Mouse (Mus musculus) embryonic facial prominence, embryonic 11.5 days (tissue): ENCODE results near the gene Ccdc97. TPM values are rescaled to one million over a fixed set of nuclear protein-coding genes. Genes with fewer than 3 reads are reported as not detected.

Source experiments
- ATAC-seq: fragments of 200-750 bp; cut with Nextera tagmentation; replicated peaks from 2 replicates; pipeline ENCODE4 v1.8.0; 2017; ENCODE audit warnings: low read depth; ENCODE audit not compliant: insufficient number of reproducible peaks, low FRiP score, low TSS enrichment
- DNase-seq: peaks from one replicate; pipeline ENCODE4 v3.0.0-alpha.2; 2015; ENCODE audit warnings: low spot score
- H3K27ac ChIP-seq: fragments of 300-500 bp; sonication (generic); replicated peaks from 2 replicates; pipeline ENCODE4 v1.5.1; 2014; ENCODE audit warnings: mild to moderate bottlenecking, low read depth, low read length, control low read depth
- H3K27me3 ChIP-seq: fragments of 300-500 bp; sonication (generic); 2 replicates; pipeline ENCODE4 v1.6.1; 2014; ENCODE audit warnings: mild to moderate bottlenecking, low read length, moderate library complexity, mixed read lengths; ENCODE audit not compliant: control insufficient read depth, insufficient read depth
- H3K36me3 ChIP-seq: fragments of 300-500 bp; sonication (generic); replicated peaks from 2 replicates; pipeline ENCODE4 v1.6.1; 2014; ENCODE audit warnings: low read depth, mild to moderate bottlenecking, low read length, moderate library complexity, mixed read lengths; ENCODE audit not compliant: control insufficient read depth, insufficient read depth
- H3K4me1 ChIP-seq: fragments of 300-500 bp; sonication (generic); 2 replicates; pipeline ENCODE4 v1.6.1; 2014; ENCODE audit warnings: low read length, mixed read lengths; ENCODE audit not compliant: control insufficient read depth, insufficient read depth
- H3K4me2 ChIP-seq: fragments of 300-500 bp; sonication (generic); 2 replicates; pipeline ENCODE4 v1.6.1; 2014; ENCODE audit warnings: low read depth, mild to moderate bottlenecking, control low read depth, low read length, moderate library complexity
- H3K4me3 ChIP-seq: fragments of 300-500 bp; sonication (generic); 2 replicates; pipeline ENCODE4 v1.5.1; 2014; ENCODE audit warnings: low read depth, low read length, control low read depth
- H3K9ac ChIP-seq: fragments of 300-500 bp; sonication (generic); replicated peaks from 2 replicates; pipeline ENCODE4 v1.6.1; 2014; ENCODE audit warnings: mild to moderate bottlenecking, control low read depth, low read length
- H3K9me3 ChIP-seq: fragments of 300-500 bp; sonication (generic); replicated peaks from 2 replicates; pipeline ENCODE4 v1.6.1; 2016; ENCODE audit warnings: mild to moderate bottlenecking, low read length, inconsistent platforms, mixed read lengths; ENCODE audit not compliant: control insufficient read depth
- WGBS: fragments of 180-500 bp; shearing (Covaris S2); extraction: QIAGEN DNeasy Blood & Tissue Kit; methylation state at CpG from one replicate; pipeline ENCODE4 v1.1.7; 2014; 5-methylcytosine and 5-hydroxymethylcytosine counted together
- polyA plus RNA-seq: library from polyadenylated mRNA; unstranded; fragments of >200 nt; fragmentation: Nextera tagmentation; extraction: Ambion mirVana; gene quantifications from 2 replicates; pipeline ENCODE4 v1.2.1, GENCODE M21; 2014

The Ccdc97 gene
- polyA plus RNA-seq, 1 experiment from 2014 or later: 23.2 TPM

DNA sequence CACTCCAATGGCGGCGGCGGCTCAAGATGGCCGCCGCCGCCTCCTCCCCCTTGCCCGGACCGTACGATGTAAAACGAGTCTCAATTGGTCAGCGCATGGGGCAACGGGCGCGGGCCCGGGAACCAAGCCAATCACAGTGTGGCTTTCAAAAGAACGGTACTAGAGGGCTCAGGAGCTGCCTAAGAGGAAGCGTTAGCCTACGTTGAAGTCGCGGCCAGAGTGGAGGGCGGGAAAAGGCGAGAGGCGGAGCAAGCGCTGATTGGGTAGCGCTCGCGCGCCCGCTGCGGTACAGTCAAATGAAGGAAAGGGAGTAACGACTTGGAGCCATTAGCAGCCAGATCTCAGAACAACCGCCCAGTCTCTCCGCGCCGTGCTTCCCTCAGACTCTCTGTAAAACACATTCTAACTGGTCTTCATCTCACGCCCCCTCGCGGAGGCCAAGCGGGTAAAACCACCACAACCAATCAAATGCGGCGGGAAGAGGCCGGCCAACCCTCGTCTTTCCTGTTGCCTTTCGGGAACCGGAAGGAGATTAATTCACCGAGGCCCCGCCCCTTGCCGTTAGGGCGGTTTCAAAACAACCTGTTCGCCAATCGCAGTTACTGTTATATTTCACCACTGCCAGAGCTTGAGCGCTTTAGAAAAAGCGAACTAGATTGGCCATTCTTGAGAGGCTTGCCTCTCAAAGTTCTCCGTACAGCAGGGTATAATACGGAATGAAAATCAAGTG, 36.0 kb upstream of the Ccdc97 start, which contains the start of gene Hnrnpul1:
Hnrnpul1 (minus strand) TSS at position 20 of the 730 bp plus-strand sequence.
- peaks cover 5% of the 10 kb centered on the region for H3K36me3 ChIP-seq
- no peaks in the 10 kb centered on the region for H3K4me1 ChIP-seq
- H3K4me2 ChIP-seq: peak within 1 kb of the TSS; percentile 80
- H3K9me3 ChIP-seq: no peaks in the 10 kb centered on the region
- H3K27me3 ChIP-seq: no peaks in the 10 kb centered on the region
- peak within 1 kb of the TSS; percentile 95 for H3K27ac ChIP-seq
- ATAC-seq: peak; percentile 94
- H3K4me3 ChIP-seq: peak within 1 kb of the TSS; percentile 98
- peak within 1 kb of the TSS; percentile 98 for H3K9ac ChIP-seq
- WGBS: under 1% methylated on average over 55 of the region's 55 CpGs
- DNase-seq: peak; percentile 99

DNA sequence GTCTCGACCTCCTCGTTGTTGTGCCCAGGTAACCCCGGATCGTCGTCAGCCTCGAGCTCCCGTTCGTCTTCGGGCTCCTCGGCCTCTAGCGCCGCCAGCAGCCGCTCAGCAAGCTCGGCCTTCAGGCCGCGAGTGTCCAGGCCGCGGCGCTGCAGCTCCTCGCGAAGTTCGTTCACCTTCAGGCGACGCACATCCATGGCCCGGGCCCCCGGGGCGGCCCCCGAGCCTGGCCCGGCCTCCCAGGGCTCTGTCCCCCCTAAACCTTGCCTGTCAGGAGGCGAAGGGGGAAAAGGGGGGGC, 35.5 kb upstream of the Ccdc97 start:
- Histone ChIP-seq H3K27me3 (no peaks in the 10 kb centered on the region), H3K4me2 (peak overlapping the region; percentile 80; the same call in 1 of the 2 replicates), H3K4me3 (peak overlapping the region; percentile 98), H3K27ac (peak overlapping the region; percentile 95), H3K36me3 (peaks cover 7% of the 10 kb centered on the region), H3K4me1 (no peaks in the 10 kb centered on the region), H3K9me3 (no peaks in the 10 kb centered on the region), H3K9ac (peak overlapping the region; percentile 98)
- ATAC-seq (no peak; the same call in 1 of the 2 replicates), DNase-seq (no peak)
- under 1% methylated on average over 26 of the region's 30 CpGs for WGBS

DNA sequence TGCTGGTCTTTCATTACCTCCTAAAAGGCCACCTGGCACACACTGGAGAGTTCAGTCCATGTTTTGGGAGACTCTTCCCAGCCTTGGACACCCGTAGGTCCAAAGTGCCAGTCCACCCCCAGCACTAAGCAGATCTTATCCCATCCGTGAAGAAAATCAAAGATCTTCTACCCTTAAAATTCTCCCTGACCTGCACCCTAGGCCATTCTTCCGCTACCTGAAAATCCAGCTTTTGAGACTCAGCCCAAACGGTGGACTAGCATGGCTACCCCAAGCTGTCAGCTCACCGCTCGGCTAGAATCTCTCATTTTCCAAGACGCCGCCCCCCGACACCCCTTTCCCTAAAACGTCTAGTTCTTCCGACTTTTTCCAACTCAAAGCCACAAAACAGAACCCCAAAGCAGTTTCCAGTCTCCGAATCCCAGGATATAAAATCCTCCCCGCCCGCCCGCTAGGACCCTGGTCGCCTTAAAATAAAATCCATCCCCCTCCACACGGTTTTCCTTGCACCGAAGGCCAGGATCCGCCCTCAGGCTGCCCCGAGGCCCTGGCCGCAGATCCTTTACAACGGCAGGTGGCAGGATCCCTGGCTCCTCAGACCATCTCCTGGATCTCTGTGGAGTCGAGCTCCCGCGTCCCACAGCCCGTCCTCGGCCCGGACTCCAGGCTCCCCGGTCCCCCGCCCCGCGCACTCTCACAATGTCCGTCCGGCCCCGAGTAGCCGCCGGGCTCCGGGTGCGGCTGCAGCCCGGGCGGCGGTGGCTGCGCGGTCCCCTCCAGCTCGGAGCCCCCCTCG, 35.0 kb upstream of the Ccdc97 start:
- Histone ChIP-seq H3K4me1 (no peaks in the 10 kb centered on the region), H3K27me3 (no peaks in the 10 kb centered on the region), H3K4me2 (peak overlapping the region; percentile 80), H3K27ac (peak overlapping the region; percentile 95), H3K4me3 (peak overlapping the region; percentile 98), H3K9ac (peak overlapping the region; percentile 98), H3K36me3 (peaks cover 7% of the 10 kb centered on the region), H3K9me3 (no peaks in the 10 kb centered on the region)
- no peak for ATAC-seq
- WGBS: 2% methylated on average over 46 of the region's 46 CpGs
- peak; percentile 14 for DNase-seq

DNA sequence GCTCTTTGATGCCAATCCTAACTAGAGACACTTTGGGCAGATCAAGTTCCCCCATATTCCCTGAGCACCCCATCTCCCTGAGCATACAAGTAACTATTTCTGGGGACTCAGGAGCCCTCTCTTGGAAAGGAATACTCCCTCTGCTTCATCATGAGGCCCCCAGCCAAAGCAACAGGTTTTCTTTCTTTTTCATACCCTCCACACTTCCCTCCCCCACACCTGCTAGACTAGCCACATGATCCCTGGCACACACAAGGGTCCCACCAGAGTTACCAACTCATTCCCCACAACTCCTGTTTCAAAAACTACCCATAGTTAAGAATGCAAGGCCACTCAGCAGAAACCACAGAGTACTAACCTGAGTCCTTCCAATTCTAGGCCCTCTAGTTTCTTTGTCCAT, 34.2 kb upstream of the Ccdc97 start:
- no peak for ATAC-seq
- peak overlapping the region; percentile 98 for H3K9ac ChIP-seq
- no peak for DNase-seq
- peaks cover 10% of the 10 kb centered on the region; the same call in 1 of the 2 replicates for H3K36me3 ChIP-seq
- H3K4me2 ChIP-seq: peak overlapping the region; percentile 80
- no peaks in the 10 kb centered on the region for H3K4me1 ChIP-seq
- H3K9me3 ChIP-seq: no peaks in the 10 kb centered on the region
- no peaks in the 10 kb centered on the region for H3K27me3 ChIP-seq
- H3K4me3 ChIP-seq: peak overlapping the region; percentile 98
- no peak overlapping the region for H3K27ac ChIP-seq

DNA sequence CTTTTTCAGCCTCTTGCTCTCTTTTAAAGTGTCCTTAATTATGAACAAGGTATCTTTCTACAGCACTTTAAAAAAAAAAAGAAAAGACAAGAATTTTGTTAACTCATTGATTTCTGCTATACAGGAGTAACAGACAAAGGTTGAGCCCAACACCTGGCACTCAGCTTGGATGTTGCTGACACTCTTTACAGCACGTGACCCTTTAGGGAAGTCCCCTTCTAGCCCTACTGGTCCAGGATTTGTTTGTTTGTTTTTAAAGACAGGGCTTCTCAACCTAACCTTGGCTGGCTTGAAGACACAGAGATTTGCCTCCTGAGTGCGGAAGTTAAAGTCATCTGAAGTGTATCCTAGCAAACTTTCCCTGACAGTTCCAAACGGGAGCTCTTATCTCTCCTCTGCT, 28.0 kb upstream of the Ccdc97 start:
- Histone ChIP-seq H3K4me3 (no peak overlapping the region), H3K36me3 (peaks cover 33% of the 10 kb centered on the region), H3K4me2 (no peak overlapping the region), H3K27me3 (no peaks in the 10 kb centered on the region), H3K9ac (no peak overlapping the region), H3K27ac (no peak overlapping the region), H3K9me3 (no peaks in the 10 kb centered on the region), H3K4me1 (no peaks in the 10 kb centered on the region)
- DNase-seq (no peak), ATAC-seq (no peak)
- 82% methylated on average over 3 of the region's 3 CpGs for WGBS

DNA sequence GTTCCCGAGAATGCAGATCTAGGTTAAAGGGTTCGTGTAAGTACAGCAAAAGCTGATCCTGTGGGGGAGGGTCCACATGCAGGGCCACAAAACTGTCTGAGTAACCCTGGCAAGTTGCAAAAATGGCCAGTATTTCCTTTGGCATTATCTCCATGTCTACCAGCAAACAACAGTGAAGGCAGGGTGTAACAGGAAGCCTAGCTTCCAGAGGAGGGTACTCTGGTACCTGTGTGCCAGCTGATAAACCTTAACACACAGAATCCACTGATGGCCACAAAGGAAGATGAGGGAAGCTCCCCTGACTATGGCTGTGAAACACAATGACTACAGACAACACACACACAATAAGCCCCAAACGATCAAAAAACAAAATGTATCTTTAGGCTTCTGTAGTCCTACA, 19.4 kb upstream of the Ccdc97 start:
- no peak overlapping the region for H3K27ac ChIP-seq
- peaks cover 27% of the 10 kb centered on the region for H3K36me3 ChIP-seq
- H3K9ac ChIP-seq: no peak overlapping the region
- no peak overlapping the region for H3K4me2 ChIP-seq
- ATAC-seq: no peak
- H3K9me3 ChIP-seq: no peaks in the 10 kb centered on the region
- no peaks in the 10 kb centered on the region for H3K27me3 ChIP-seq
- DNase-seq: no peak
- 91% methylated on average over 3 of the region's 3 CpGs for WGBS
- H3K4me1 ChIP-seq: no peaks in the 10 kb centered on the region
- H3K4me3 ChIP-seq: no peak overlapping the region

DNA sequence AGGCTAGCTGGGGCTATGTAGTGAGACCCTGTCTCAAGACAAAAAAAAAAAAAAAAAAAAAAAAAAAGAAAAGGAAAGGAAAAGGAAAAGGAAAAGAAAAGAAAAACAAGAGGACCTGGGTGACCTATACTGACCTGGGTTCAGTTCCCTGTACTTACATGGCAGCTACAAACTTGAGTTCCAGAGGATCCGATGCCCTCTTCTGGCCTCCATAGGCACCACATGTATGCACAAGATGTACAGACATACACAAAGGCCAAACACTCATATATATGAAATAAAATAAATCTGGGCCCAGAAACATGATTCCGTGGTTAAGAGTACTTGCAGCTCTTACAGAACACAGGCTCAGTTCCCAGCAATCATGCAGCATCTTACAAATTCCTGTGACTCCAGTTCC, 18.0 kb upstream of the Ccdc97 start:
- H3K27ac ChIP-seq: no peak overlapping the region
- DNase-seq (peak; percentile 23), ATAC-seq (no peak)
- peaks cover 31% of the 10 kb centered on the region for H3K36me3 ChIP-seq
- no peaks in the 10 kb centered on the region for H3K27me3 ChIP-seq
- no peak overlapping the region for H3K4me3 ChIP-seq
- no peaks in the 10 kb centered on the region for H3K4me1 ChIP-seq
- WGBS: 93% methylated on average over 2 of the region's 2 CpGs
- H3K4me2 ChIP-seq: no peak overlapping the region
- no peaks in the 10 kb centered on the region for H3K9me3 ChIP-seq
- H3K9ac ChIP-seq: no peak overlapping the region

DNA sequence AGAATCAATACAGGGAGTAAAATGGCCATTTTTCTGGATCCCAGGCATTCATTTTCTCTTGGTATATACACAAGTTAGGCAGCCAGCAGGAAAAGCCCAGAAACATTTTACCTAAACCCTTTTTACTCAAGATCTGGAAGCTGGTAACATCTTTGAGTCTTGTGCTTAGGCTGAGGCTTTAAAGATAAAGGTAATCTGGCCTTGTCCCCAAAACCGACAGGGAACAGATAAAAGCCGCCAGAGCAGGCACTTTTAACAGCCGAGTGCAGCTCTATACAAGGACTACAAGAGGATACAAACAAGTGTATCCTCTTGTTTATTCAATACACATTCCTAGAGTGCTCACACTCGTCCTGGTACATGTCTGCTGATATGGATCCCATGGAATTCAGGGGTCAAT, 16.1 kb upstream of the Ccdc97 start:
- no peak for ATAC-seq
- no peaks in the 10 kb centered on the region for H3K27me3 ChIP-seq
- H3K4me3 ChIP-seq: no peak overlapping the region
- no peaks in the 10 kb centered on the region for H3K9me3 ChIP-seq
- H3K9ac ChIP-seq: no peak overlapping the region
- no peaks in the 10 kb centered on the region for H3K4me1 ChIP-seq
- H3K27ac ChIP-seq: no peak overlapping the region
- H3K4me2 ChIP-seq: no peak overlapping the region
- 77% methylated on average over 4 of the region's 4 CpGs for WGBS
- H3K36me3 ChIP-seq: peaks cover 37% of the 10 kb centered on the region
- DNase-seq: no peak
